Mouse (Mus musculus) forelimb bud, embryonic 11.5 days (tissue): ENCODE data around the gene Cyyr1.
"Not testable (repeated sequence)": the region's sequence is repeated elsewhere in the genome, so short reads cannot be mapped to it uniquely, and the experiment has no call there.

Experiments
- DNase-seq: peaks from one replicate; pipeline ENCODE4 v3.0.0-alpha.2; 2012; ENCODE audit warnings: low read depth, low spot score

Gene Cyyr1

GRCm38 (mm10) chr16:85553297-85553696 is at the start of gene Cyyr1:
Gene Cyyr1, minus strand, starts transcription at chr16:85553397.
- DNase-seq: not testable (repeated sequence)

GRCm38 (mm10) chr16:85588844-85589243 is 35.6 kb upstream of the Cyyr1 start:
- DNase-seq: no peak

GRCm38 (mm10) chr16:85587573-85588226 is 34.5 kb upstream of the Cyyr1 start:
- DNase-seq: no peak

GRCm38 (mm10) chr16:85566474-85566873 is 13.3 kb upstream of the Cyyr1 start:
- no peak for DNase-seq

GRCm38 (mm10) chr16:85553838-85554237 is 641 bp upstream of the Cyyr1 start:
- no peak for DNase-seq

- DNase-seq: not testable (repeated sequence)
These were observed 1.2 kb downstream of the Cyyr1 start for GRCm38 (mm10) chr16:85551976-85552375.

GRCm38 (mm10) chr16:85549971-85550567 is 3.1 kb downstream of the Cyyr1 start:
- peak; percentile 25 for DNase-seq

GRCm38 (mm10) chr16:85546519-85546918 is 6.7 kb downstream of the Cyyr1 start:
- no peak for DNase-seq

GRCm38 (mm10) chr16:85541676-85542273 is 11.4 kb downstream of the Cyyr1 start:
- no peak for DNase-seq

GRCm38 (mm10) chr16:85541023-85541422 is 12.2 kb downstream of the Cyyr1 start:
- no peak for DNase-seq

GRCm38 (mm10) chr16:85538367-85538766 is 14.8 kb downstream of the Cyyr1 start:
- no peak for DNase-seq

GRCm38 (mm10) chr16:85536075-85536474 is 17.1 kb downstream of the Cyyr1 start:
- no peak for DNase-seq

GRCm38 (mm10) chr16:85527743-85528620 is 25.2 kb downstream of the Cyyr1 start:
- DNase-seq: no peak

- no peak for DNase-seq
These were observed 28.6 kb downstream of the Cyyr1 start for GRCm38 (mm10) chr16:85524589-85524988.

- no peak for DNase-seq
These were observed 45.9 kb downstream of the Cyyr1 start for GRCm38 (mm10) chr16:85507264-85507663.

GRCm38 (mm10) chr16:85505108-85505507 is 48.1 kb downstream of the Cyyr1 start:
- DNase-seq: peak; percentile 23

- no peak for DNase-seq
These were observed 49.8 kb downstream of the Cyyr1 start for GRCm38 (mm10) chr16:85503416-85503815.

- DNase-seq: no peak
These were observed 57.4 kb downstream of the Cyyr1 start for GRCm38 (mm10) chr16:85495837-85496236.

- DNase-seq: no peak
These were observed 65.0 kb downstream of the Cyyr1 start for GRCm38 (mm10) chr16:85488105-85488607.

GRCm38 (mm10) chr16:85487266-85487665 is 65.9 kb downstream of the Cyyr1 start:
- no peak for DNase-seq

- DNase-seq: no peak
These were observed 68.6 kb downstream of the Cyyr1 start for GRCm38 (mm10) chr16:85484557-85484956.

- peak; percentile 27 for DNase-seq
These were observed 78.6 kb downstream of the Cyyr1 start for GRCm38 (mm10) chr16:85474552-85475071.
